Comparison of ENCODE assay signal across 15 mouse cellular contexts in the genomic region with DNA sequence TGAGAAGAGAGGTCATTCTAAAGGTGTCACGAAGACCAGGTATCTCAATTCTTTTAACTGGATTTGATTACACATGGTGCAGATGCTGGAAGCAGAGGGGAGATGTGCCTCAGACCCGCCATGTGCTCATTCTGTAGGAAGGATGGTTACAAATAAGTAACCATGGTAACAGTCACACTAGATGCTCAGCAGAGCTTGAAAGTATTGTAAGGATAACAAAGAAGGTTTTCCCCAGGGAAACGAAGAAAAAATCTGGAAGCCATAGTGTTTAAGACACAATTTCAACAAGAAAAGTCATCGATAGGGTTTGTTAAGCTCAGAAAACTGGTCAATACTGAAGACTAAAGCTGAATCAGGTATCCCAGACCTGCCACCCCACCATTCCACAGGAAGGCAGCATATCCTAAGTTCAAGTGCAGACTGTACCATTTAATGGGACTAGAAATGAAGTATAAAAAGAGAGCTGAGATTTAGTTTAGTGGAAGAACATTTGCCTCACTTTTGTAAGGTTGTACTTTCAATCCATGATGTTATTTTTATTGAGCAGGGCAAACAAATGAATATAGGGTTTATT.
A peak's percentile ranks its signal among the peaks of the same experiment; 100 is the strongest.
DNase-seq lines count a peak whose midpoint lies in the region; ATAC-seq lines count a peak whose summit lies in the region.
"Had no signal": no experiment of that assay in that cellular context is flagged by ENCODE, and none has a peak within 500 bp of the region (broad histone marks: within the 10 kb centered on the region; RNA-seq: fewer than 3 reads in every experiment).

No protein-coding gene starts in this region.

- no peaks in the 10 kb centered on the region for H3K27me3 ChIP-seq in forebrain, embryonic 11.5 days (ENCODE audit: control insufficient read depth, insufficient read depth, low read length)
- no peaks in the 10 kb centered on the region for H3K27me3 ChIP-seq in hindbrain, embryonic 11.5 days (ENCODE audit: control insufficient read depth, insufficient read depth, low read length)
- H3K27me3 ChIP-seq in midbrain, embryonic 12.5 days, result no peaks in the 10 kb centered on the region
- H3K27me3 ChIP-seq: embryonic facial prominence, embryonic 12.5 days; heart, embryonic 15.5 days; kidney, embryonic 15.5 days; liver, embryonic 12.5 days; Patski had no signal

- no peak overlapping the region for H3K4me3 ChIP-seq in forebrain, embryonic 11.5 days (ENCODE audit: low read depth, low read length)
- no peak overlapping the region for H3K4me3 ChIP-seq in hindbrain, embryonic 11.5 days (ENCODE audit: low read depth, low read length)
- H3K4me3 ChIP-seq in midbrain, embryonic 12.5 days, result no peak overlapping the region
- H3K4me3 ChIP-seq: embryonic facial prominence, embryonic 12.5 days; heart, embryonic 15.5 days; kidney, embryonic 15.5 days; liver, embryonic 12.5 days had no signal

- DNase-seq in forebrain, embryonic 11.5 days (ENCODE audit: low spot score), result no peak
- peak; percentile 64 for DNase-seq in hindbrain, embryonic 11.5 days (ENCODE audit: low spot score)
- peak; percentile 65 for DNase-seq in retina, embryonic 14.5 days (ENCODE audit: low spot score)
- DNase-seq in lung, adult 18-20 months, result no peak
- DNase-seq in layer of hippocampus, adult 9-10 months (ENCODE audit: low spot score), result no peak
- DNase-seq in frontal cortex, adult 2 months (ENCODE audit: extremely low spot score in 1 of 2, low spot score in 1 of 2), result no peak
- DNase-seq: cerebellum, postnatal 10 days; right cerebral cortex, postnatal 4 days had no signal

- peak; percentile 80 for ATAC-seq in forebrain, embryonic 11.5 days (replicated peaks; ENCODE audit: low FRiP score)
- ATAC-seq in hindbrain, embryonic 11.5 days (ENCODE audit: low FRiP score), result peak; percentile 91
- ATAC-seq in midbrain, embryonic 12.5 days (ENCODE audit: low FRiP score, low read depth), result peak; percentile 92
- ATAC-seq: liver, embryonic 12.5 days; lung, postnatal 0 days; Patski had no signal

- 0 out of 2 replicates have a peak, but pooled peaks cover 2% of the 10 kb centered on the region for H3K4me1 ChIP-seq in forebrain, embryonic 11.5 days (replicated peaks; ENCODE audit: control insufficient read depth, insufficient read depth, low read length)
- H3K4me1 ChIP-seq in hindbrain, embryonic 11.5 days (replicated peaks; ENCODE audit: control insufficient read depth, insufficient read depth, low read length), result no peaks in the 10 kb centered on the region; the same call in 1 of the 2 replicates
- peaks cover 9% of the 10 kb centered on the region for H3K4me1 ChIP-seq in midbrain, embryonic 12.5 days
- H3K4me1 ChIP-seq: embryonic facial prominence, embryonic 12.5 days; heart, embryonic 15.5 days; kidney, embryonic 15.5 days; liver, embryonic 12.5 days had no signal

- H3K4me2 ChIP-seq in forebrain, embryonic 11.5 days (ENCODE audit: low read depth, low read length, severe bottlenecking), result no peak overlapping the region
- no peak overlapping the region for H3K4me2 ChIP-seq in hindbrain, embryonic 11.5 days (replicated peaks; ENCODE audit: low read depth, low read length)
- no peak overlapping the region for H3K4me2 ChIP-seq in midbrain, embryonic 12.5 days (replicated peaks)
- H3K4me2 ChIP-seq: embryonic facial prominence, embryonic 12.5 days; heart, embryonic 15.5 days; kidney, embryonic 15.5 days; liver, embryonic 12.5 days had no signal

- no peaks in the 10 kb centered on the region for H3K36me3 ChIP-seq in forebrain, embryonic 11.5 days (ENCODE audit: control insufficient read depth, insufficient read depth, low read length)
- no peaks in the 10 kb centered on the region for H3K36me3 ChIP-seq in hindbrain, embryonic 11.5 days (ENCODE audit: control insufficient read depth, insufficient read depth, low read length)
- no peaks in the 10 kb centered on the region for H3K36me3 ChIP-seq in midbrain, embryonic 12.5 days
- H3K36me3 ChIP-seq: embryonic facial prominence, embryonic 12.5 days; heart, embryonic 15.5 days; kidney, embryonic 15.5 days; liver, embryonic 12.5 days had no signal

- no peak overlapping the region for H3K9ac ChIP-seq in forebrain, embryonic 11.5 days (ENCODE audit: low read length)
- no peak overlapping the region for H3K9ac ChIP-seq in hindbrain, embryonic 11.5 days (ENCODE audit: low read depth, low read length)
- H3K9ac ChIP-seq in midbrain, embryonic 12.5 days (replicated peaks), result no peak overlapping the region
- H3K9ac ChIP-seq: embryonic facial prominence, embryonic 12.5 days; heart, embryonic 15.5 days; kidney, embryonic 15.5 days; liver, embryonic 12.5 days had no signal

- no peaks in the 10 kb centered on the region for H3K9me3 ChIP-seq in forebrain, embryonic 11.5 days (ENCODE audit: control insufficient read depth, low read length)
- H3K9me3 ChIP-seq in hindbrain, embryonic 11.5 days (ENCODE audit: control insufficient read depth, low read length), result no peaks in the 10 kb centered on the region
- no peaks in the 10 kb centered on the region for H3K9me3 ChIP-seq in midbrain, embryonic 12.5 days
- H3K9me3 ChIP-seq: embryonic facial prominence, embryonic 12.5 days; heart, embryonic 15.5 days; kidney, embryonic 15.5 days; liver, embryonic 12.5 days had no signal

- H3K27ac ChIP-seq in forebrain, embryonic 11.5 days (ENCODE audit: low read depth, low read length), result peak overlapping the region; percentile 7; the same call in 1 of the 2 replicates
- H3K27ac ChIP-seq in hindbrain, embryonic 11.5 days (ENCODE audit: low read depth, low read length), result peak overlapping the region; percentile 63; the same call in 1 of the 2 replicates
- peak overlapping the region; percentile 65 for H3K27ac ChIP-seq in midbrain, embryonic 12.5 days (replicated peaks)
- H3K27ac ChIP-seq: embryonic facial prominence, embryonic 12.5 days; heart, embryonic 15.5 days; kidney, embryonic 15.5 days; liver, embryonic 12.5 days had no signal

- 25% methylated on average over 4 of the region's 4 CpGs for WGBS in forebrain, embryonic 11.5 days
- 31% methylated on average over 4 of the region's 4 CpGs for WGBS in hindbrain, embryonic 11.5 days
- 15% methylated on average over 4 of the region's 4 CpGs for WGBS in midbrain, embryonic 12.5 days

Comparison
In these comparisons a context has a peak if more than half of its experiments do, and no peak if none do; other contexts are left out.
1. DNase-seq: peak in hindbrain, embryonic 11.5 days (single experiment) and retina, embryonic 14.5 days (single experiment); none in forebrain, embryonic 11.5 days (single experiment), lung, adult 18-20 months (0 of 2), layer of hippocampus, adult 9-10 months (single experiment) and frontal cortex, adult 2 months (0 of 2).
2. H3K27ac ChIP-seq: peak in every context shown above with its lines; median percentile 65 in midbrain, embryonic 12.5 days; 63 in hindbrain, embryonic 11.5 days; 7 in forebrain, embryonic 11.5 days.
3. Peak in every context shown above with its lines, with median percentiles within 50 percentile points of each other: ATAC-seq.